10 mouse cellular contexts compared by ENCODE assay signal in the genomic region with DNA sequence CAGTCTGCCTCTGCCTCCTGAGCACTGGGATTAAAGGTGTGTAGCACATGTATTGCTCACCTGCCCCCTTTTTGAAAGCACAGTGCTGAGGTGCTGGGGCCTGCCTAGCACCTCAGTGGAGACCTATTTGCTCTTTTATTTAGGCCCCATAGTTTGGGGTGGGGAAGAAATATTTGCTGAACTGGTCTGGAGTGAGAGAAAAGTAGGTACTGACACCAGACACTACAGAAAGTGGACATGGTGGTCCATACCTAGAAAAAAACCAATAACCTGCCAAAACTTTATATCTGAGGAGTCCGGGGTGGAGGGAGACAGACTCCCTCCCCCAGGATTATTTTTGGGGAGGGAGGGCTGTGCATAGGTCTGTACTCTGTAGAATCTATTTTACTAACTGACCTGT. TPM values are rescaled to one million over a fixed set of nuclear protein-coding genes. Genes with fewer than 3 reads are reported as not detected.
DNase-seq lines count a peak whose midpoint lies in the region; ATAC-seq and TF ChIP-seq lines count a peak whose summit lies in the region.
"Not testable (repeated sequence)": the region's sequence is repeated elsewhere in the genome, so short reads cannot be mapped to it uniquely, and the experiment has no call there.
"Had no signal": no experiment of that assay in that cellular context is flagged by ENCODE, and none has a peak within 500 bp of the region (broad histone marks: within the 10 kb centered on the region; RNA-seq: fewer than 3 reads in every experiment).

No protein-coding gene starts in this region.

- DNase-seq in cerebellum, adult 9-10 months, result peak; percentile 70
- not testable (repeated sequence) for DNase-seq in forebrain, embryonic 11.5 days (ENCODE audit: low spot score); hindbrain, postnatal 0 days (ENCODE audit: low spot score)

- TF ChIP-seq CTCF in hindbrain, postnatal 0 days (IDR thresholded peaks at IDR 0.05; ENCODE audit: low read depth), result not testable (repeated sequence)

- H3K36me3 ChIP-seq in forebrain, embryonic 11.5 days (ENCODE audit: control insufficient read depth, insufficient read depth, low read length); hindbrain, postnatal 0 days (ENCODE audit: insufficient read depth, low read length): not testable (repeated sequence)
- H3K36me3 ChIP-seq in heart, embryonic 12.5 days, result peaks cover 34% of the 10 kb centered on the region
- H3K36me3 ChIP-seq in limb, embryonic 12.5 days, result peaks cover 43% of the 10 kb centered on the region
- H3K36me3 ChIP-seq in midbrain, embryonic 13.5 days, result peaks cover 27% of the 10 kb centered on the region
- H3K36me3 ChIP-seq in neural tube, embryonic 13.5 days, result peaks cover 25% of the 10 kb centered on the region

- H3K9ac ChIP-seq in forebrain, embryonic 11.5 days (ENCODE audit: low read length); hindbrain, postnatal 0 days (replicated peaks; ENCODE audit: low read length); limb, embryonic 12.5 days (replicated peaks); midbrain, embryonic 13.5 days (replicated peaks): not testable (repeated sequence)
- 0 out of 2 replicates have a peak overlapping the region, but pooled peaks have one; percentile 60 for H3K9ac ChIP-seq in heart, embryonic 12.5 days
- peak overlapping the region; percentile 94 for H3K9ac ChIP-seq in neural tube, embryonic 13.5 days

- ATAC-seq in forebrain, embryonic 11.5 days (replicated peaks; ENCODE audit: low FRiP score), result peak; percentile 3; the same call in 1 of the 2 replicates
- ATAC-seq in heart, embryonic 12.5 days (ENCODE audit: insufficient number of reproducible peaks, low FRiP score); hindbrain, postnatal 0 days; midbrain, embryonic 13.5 days: not testable (repeated sequence)
- ATAC-seq in limb, embryonic 12.5 days (ENCODE audit: insufficient number of reproducible peaks, insufficient read depth, low FRiP score, low TSS enrichment, low read depth), result peak; percentile 1; the same call in 1 of the 2 replicates
- ATAC-seq in neural tube, embryonic 13.5 days (ENCODE audit: low read depth), result peak; percentile 1

- not testable (repeated sequence) for H3K4me2 ChIP-seq in forebrain, embryonic 11.5 days (ENCODE audit: low read depth, low read length, severe bottlenecking); hindbrain, postnatal 0 days (ENCODE audit: low read depth, low read length)
- H3K4me2 ChIP-seq in heart, embryonic 12.5 days, result peak overlapping the region; percentile 85; the same call in 1 of the 2 replicates
- peak overlapping the region; percentile 89 for H3K4me2 ChIP-seq in limb, embryonic 12.5 days
- peak overlapping the region; percentile 92 for H3K4me2 ChIP-seq in midbrain, embryonic 13.5 days (replicated peaks)
- H3K4me2 ChIP-seq in neural tube, embryonic 13.5 days, result peak overlapping the region; percentile 53

- H3K4me3 ChIP-seq in forebrain, embryonic 11.5 days (ENCODE audit: low read depth, low read length); heart, embryonic 12.5 days; hindbrain, postnatal 0 days (ENCODE audit: low read length); limb, embryonic 12.5 days (replicated peaks): not testable (repeated sequence)
- peak overlapping the region; percentile 87; the same call in 1 of the 2 replicates for H3K4me3 ChIP-seq in midbrain, embryonic 13.5 days (replicated peaks)
- H3K4me3 ChIP-seq in neural tube, embryonic 13.5 days, result peak overlapping the region; percentile 91; the same call in 1 of the 2 replicates

- not testable (repeated sequence) for H3K27me3 ChIP-seq in forebrain, embryonic 11.5 days (ENCODE audit: control insufficient read depth, insufficient read depth, low read length); heart, embryonic 12.5 days (replicated peaks); hindbrain, postnatal 0 days (ENCODE audit: insufficient read depth, low read length); limb, embryonic 12.5 days; midbrain, embryonic 13.5 days; neural tube, embryonic 13.5 days

- H3K4me1 ChIP-seq in forebrain, embryonic 11.5 days (replicated peaks; ENCODE audit: control insufficient read depth, insufficient read depth, low read length), result peaks cover 10% of the 10 kb centered on the region
- H3K4me1 ChIP-seq in heart, embryonic 12.5 days (replicated peaks), result peaks cover 25% of the 10 kb centered on the region
- not testable (repeated sequence) for H3K4me1 ChIP-seq in hindbrain, postnatal 0 days (ENCODE audit: insufficient read depth, low read length)
- peaks cover 26% of the 10 kb centered on the region for H3K4me1 ChIP-seq in limb, embryonic 12.5 days (replicated peaks)
- H3K4me1 ChIP-seq in midbrain, embryonic 13.5 days (replicated peaks), result peaks cover 33% of the 10 kb centered on the region
- peaks cover 41% of the 10 kb centered on the region for H3K4me1 ChIP-seq in neural tube, embryonic 13.5 days (replicated peaks)

- not testable (repeated sequence) for H3K27ac ChIP-seq in forebrain, embryonic 11.5 days (ENCODE audit: low read depth, low read length); heart, embryonic 12.5 days (ENCODE audit: poor library complexity, severe bottlenecking); limb, embryonic 12.5 days; midbrain, embryonic 13.5 days; neural tube, embryonic 13.5 days (replicated peaks)
- H3K27ac ChIP-seq in hindbrain, postnatal 0 days, result peak overlapping the region; percentile 89; the same call in 1 of the 2 replicates

- WGBS in forebrain, embryonic 11.5 days, result 86% methylated on average over 1 of the region's 1 CpGs
- 62% methylated on average over 1 of the region's 1 CpGs for WGBS in heart, embryonic 12.5 days
- WGBS in hindbrain, postnatal 0 days, result 91% methylated on average over 1 of the region's 1 CpGs
- WGBS in limb, embryonic 12.5 days, result 88% methylated on average over 1 of the region's 1 CpGs
- 81% methylated on average over 1 of the region's 1 CpGs for WGBS in midbrain, embryonic 13.5 days
- WGBS in neural tube, embryonic 13.5 days, result 72% methylated on average over 1 of the region's 1 CpGs

- not testable (repeated sequence) for H3K9me3 ChIP-seq in forebrain, embryonic 11.5 days (ENCODE audit: control insufficient read depth, low read length); heart, embryonic 12.5 days (replicated peaks); hindbrain, postnatal 0 days (ENCODE audit: low read length); limb, embryonic 12.5 days; midbrain, embryonic 13.5 days; neural tube, embryonic 13.5 days

RNA-seq across cellular contexts. Expression of gene Crtc2, which starts 0.8 kb away (rescaled TPM):
- 13.7 and 14.6 TPM in 2 replicates for polyA plus RNA-seq in forebrain, embryonic 11.5 days (2014; fragmentation: Nextera tagmentation; extraction: Ambion mirVana)
- 14.6 and 18.7 TPM in 2 replicates for polyA plus RNA-seq in heart, embryonic 12.5 days (2016; fragmentation: Nextera tagmentation; extraction: Ambion mirVana)
- total RNA-seq in hindbrain, postnatal 0 days (2014; rRNA removed), result 12.7 and 27.0 TPM in 2 replicates
- polyA plus RNA-seq in hindbrain, postnatal 0 days (2015; fragmentation: Nextera tagmentation; extraction: Ambion mirVana), result 15.4 and 17.0 TPM in 2 replicates
- 18.6 and 30.3 TPM in 2 replicates for polyA plus RNA-seq in limb, embryonic 12.5 days (2016; fragmentation: Nextera tagmentation; extraction: Ambion mirVana)
- 16.9 and 21.4 TPM in 2 replicates for polyA plus RNA-seq in midbrain, embryonic 13.5 days (2015; fragmentation: Nextera tagmentation; extraction: Ambion mirVana)
- 23.7 and 27.0 TPM in 2 replicates for polyA plus RNA-seq in neural tube, embryonic 13.5 days (2015; fragmentation: Nextera tagmentation; extraction: Ambion mirVana)

RNA-seq across cellular contexts. Expression of gene Slc39a1, which starts 5.2 kb away (rescaled TPM):
- polyA plus RNA-seq in forebrain, embryonic 11.5 days (2014; fragmentation: Nextera tagmentation; extraction: Ambion mirVana), result 57.5 and 58.5 TPM in 2 replicates
- 63.5 and 67.8 TPM in 2 replicates for polyA plus RNA-seq in heart, embryonic 12.5 days (2016; fragmentation: Nextera tagmentation; extraction: Ambion mirVana)
- total RNA-seq in hindbrain, postnatal 0 days (2014; rRNA removed), result 97.8 and 105 TPM in 2 replicates
- polyA plus RNA-seq in hindbrain, postnatal 0 days (2015; fragmentation: Nextera tagmentation; extraction: Ambion mirVana), result 70.1 and 72.0 TPM in 2 replicates
- 56.8 and 62.0 TPM in 2 replicates for polyA plus RNA-seq in limb, embryonic 12.5 days (2016; fragmentation: Nextera tagmentation; extraction: Ambion mirVana)
- polyA plus RNA-seq in midbrain, embryonic 13.5 days (2015; fragmentation: Nextera tagmentation; extraction: Ambion mirVana), result 57.0 and 60.9 TPM in 2 replicates
- 42.4 and 54.8 TPM in 2 replicates for polyA plus RNA-seq in neural tube, embryonic 13.5 days (2015; fragmentation: Nextera tagmentation; extraction: Ambion mirVana)

RNA-seq across cellular contexts. Expression of gene Creb3l4, which starts 9.9 kb away (rescaled TPM):
- polyA plus RNA-seq in forebrain, embryonic 11.5 days (2014; fragmentation: Nextera tagmentation; extraction: Ambion mirVana), result 6.0 and 6.2 TPM in 2 replicates
- polyA plus RNA-seq in heart, embryonic 12.5 days (2016; fragmentation: Nextera tagmentation; extraction: Ambion mirVana), result 2.3 TPM in 2 replicates
- 0.21 and 0.83 TPM in 2 replicates for total RNA-seq in hindbrain, postnatal 0 days (2014; rRNA removed)
- polyA plus RNA-seq in hindbrain, postnatal 0 days (2015; fragmentation: Nextera tagmentation; extraction: Ambion mirVana), result 1.2 and 1.4 TPM in 2 replicates
- polyA plus RNA-seq in limb, embryonic 12.5 days (2016; fragmentation: Nextera tagmentation; extraction: Ambion mirVana), result 11.7 and 12.9 TPM in 2 replicates
- polyA plus RNA-seq in midbrain, embryonic 13.5 days (2015; fragmentation: Nextera tagmentation; extraction: Ambion mirVana), result 3.3 and 3.4 TPM in 2 replicates
- polyA plus RNA-seq in neural tube, embryonic 13.5 days (2015; fragmentation: Nextera tagmentation; extraction: Ambion mirVana), result 3.3 and 3.5 TPM in 2 replicates
- total RNA-seq: heart, postnatal 25 days had no signal
- polyA plus RNA-seq: erythroblast, embryonic 14.5 days; G1E had no signal

RNA-seq across cellular contexts. Expression of gene Dennd4b, which starts 11.8 kb away (rescaled TPM):
- 6.8 and 7.0 TPM in 2 replicates for polyA plus RNA-seq in forebrain, embryonic 11.5 days (2014; fragmentation: Nextera tagmentation; extraction: Ambion mirVana)
- 6.1 and 8.2 TPM in 2 replicates for polyA plus RNA-seq in heart, embryonic 12.5 days (2016; fragmentation: Nextera tagmentation; extraction: Ambion mirVana)
- total RNA-seq in hindbrain, postnatal 0 days (2014; rRNA removed), result 38.8 and 48.4 TPM in 2 replicates
- 5.4 and 5.9 TPM in 2 replicates for polyA plus RNA-seq in hindbrain, postnatal 0 days (2015; fragmentation: Nextera tagmentation; extraction: Ambion mirVana)
- polyA plus RNA-seq in limb, embryonic 12.5 days (2016; fragmentation: Nextera tagmentation; extraction: Ambion mirVana), result 5.7 and 5.9 TPM in 2 replicates
- polyA plus RNA-seq in midbrain, embryonic 13.5 days (2015; fragmentation: Nextera tagmentation; extraction: Ambion mirVana), result 5.9 and 6.6 TPM in 2 replicates
- polyA plus RNA-seq in neural tube, embryonic 13.5 days (2015; fragmentation: Nextera tagmentation; extraction: Ambion mirVana), result 5.9 and 7.4 TPM in 2 replicates

RNA-seq across cellular contexts. Expression of gene Jtb, which starts 21.8 kb away (rescaled TPM):
- polyA plus RNA-seq in forebrain, embryonic 11.5 days (2014; fragmentation: Nextera tagmentation; extraction: Ambion mirVana), result 103 and 110 TPM in 2 replicates
- polyA plus RNA-seq in heart, embryonic 12.5 days (2016; fragmentation: Nextera tagmentation; extraction: Ambion mirVana), result 83.0 and 84.3 TPM in 2 replicates
- 52.5 and 75.6 TPM in 2 replicates for total RNA-seq in hindbrain, postnatal 0 days (2014; rRNA removed)
- 115 and 124 TPM in 2 replicates for polyA plus RNA-seq in hindbrain, postnatal 0 days (2015; fragmentation: Nextera tagmentation; extraction: Ambion mirVana)
- polyA plus RNA-seq in limb, embryonic 12.5 days (2016; fragmentation: Nextera tagmentation; extraction: Ambion mirVana), result 86.2 and 88.6 TPM in 2 replicates
- 90.2 and 97.6 TPM in 2 replicates for polyA plus RNA-seq in midbrain, embryonic 13.5 days (2015; fragmentation: Nextera tagmentation; extraction: Ambion mirVana)
- polyA plus RNA-seq in neural tube, embryonic 13.5 days (2015; fragmentation: Nextera tagmentation; extraction: Ambion mirVana), result 85.9 and 90.3 TPM in 2 replicates
